Mouse (Mus musculus) limb, embryonic 14.5 days (tissue): ENCODE results near the gene 5330417H12Rik. TPM values are rescaled to one million over a fixed set of nuclear protein-coding genes. Genes with fewer than 3 reads are reported as not detected.

Experiments
- ATAC-seq: fragments of 200-750 bp; cut with Nextera tagmentation; 2 replicates; pipeline ENCODE4 v1.8.0; 2017; ENCODE audit warnings: low read depth, moderate number of reproducible peaks, moderate TSS enrichment; ENCODE audit not compliant: low FRiP score
- DNase-seq: peaks from one replicate; pipeline ENCODE4 v3.0.0-alpha.2; 2015; ENCODE audit warnings: low spot score
- H3K27ac ChIP-seq: fragments of 300-500 bp; sonication (generic); replicated peaks from 2 replicates; pipeline ENCODE4 v1.5.1; 2014; ENCODE audit warnings: low read depth, mild to moderate bottlenecking, low read length, moderate library complexity, mixed read lengths
- H3K27me3 ChIP-seq: fragments of 300-500 bp; sonication (generic); 2 replicates; pipeline ENCODE4 v1.6.1; 2014; ENCODE audit warnings: low read length, mixed read lengths; ENCODE audit not compliant: control insufficient read depth, insufficient read depth
- H3K36me3 ChIP-seq: fragments of 300-500 bp; sonication (generic); 2 replicates; pipeline ENCODE4 v1.6.1; 2014; ENCODE audit warnings: mild to moderate bottlenecking, low read length, moderate library complexity, mixed read lengths; ENCODE audit not compliant: control insufficient read depth, insufficient read depth
- H3K4me1 ChIP-seq: fragments of 300-500 bp; sonication (generic); 2 replicates; pipeline ENCODE4 v1.6.1; 2014; ENCODE audit warnings: antibody characterized with exemption, low read length, mixed read lengths; ENCODE audit not compliant: control insufficient read depth, insufficient read depth
- H3K4me2 ChIP-seq: fragments of 300-500 bp; sonication (generic); replicated peaks from 2 replicates; pipeline ENCODE4 v1.6.1; 2014; ENCODE audit warnings: low read depth, mild to moderate bottlenecking, low read length, moderate library complexity; ENCODE audit not compliant: severe bottlenecking
- H3K4me3 ChIP-seq: fragments of 300-500 bp; sonication (generic); replicated peaks from 2 replicates; pipeline ENCODE4 v1.5.1; 2014; ENCODE audit warnings: low read length
- H3K9ac ChIP-seq: fragments of 300-500 bp; sonication (generic); 2 replicates; pipeline ENCODE4 v1.6.1; 2014; ENCODE audit warnings: mild to moderate bottlenecking, low read depth, low read length, moderate library complexity; ENCODE audit not compliant: severe bottlenecking
- H3K9me3 ChIP-seq: fragments of 300-500 bp; sonication (generic); 2 replicates; pipeline ENCODE4 v1.6.1; 2016; ENCODE audit warnings: low read length; ENCODE audit not compliant: control insufficient read depth
- POLR2A ChIP-seq: fragments of 200-500 bp; IDR thresholded peaks from 2 replicates; pipeline ENCODE4 v1.8.0; 2012; ENCODE audit warnings: inconsistent platforms, mild to moderate bottlenecking, moderate library complexity, borderline replicate concordance; ENCODE audit not compliant: insufficient read depth, insufficient read length; ENCODE audit errors: extremely low read depth
- WGBS: fragments of 180-500 bp; shearing (Covaris S2); extraction: QIAGEN DNeasy Blood & Tissue Kit; methylation state at CpG from one replicate; pipeline ENCODE4 v1.1.7; 2014; 5-methylcytosine and 5-hydroxymethylcytosine counted together
- polyA plus RNA-seq, 2 experiments: library from polyadenylated mRNA; depleted of rRNA in 1 of 2; stranded (reverse) in 1 of 2; unstranded in 1 of 2; fragments of >200 nt; fragmentation: Nextera tagmentation in 1 of 2; extraction: Ambion mirVana in 1 of 2; gene quantifications; 2 replicates each; pipeline versions ENCODE4 v1.2.1 to v1.2.3; 2012 to 2014

Gene 5330417H12Rik
- polyA plus RNA-seq, 2 experiments = not detected

- Histone ChIP-seq H3K4me3 (no peak overlapping the region), H3K27me3 (no peaks in the 10 kb centered on the region), H3K9me3 (no peaks in the 10 kb centered on the region), H3K4me2 (no peak overlapping the region), H3K27ac (no peak overlapping the region), H3K4me1 (no peaks in the 10 kb centered on the region), H3K9ac (no peak overlapping the region), H3K36me3 (no peaks in the 10 kb centered on the region)
- 77% methylated on average over 6 of the region's 6 CpGs for WGBS
- ATAC-seq (no peak), DNase-seq (no peak)
- TF ChIP-seq POLR2A = no peak
Measured at GRCm38 (mm10) chr7:107625781-107626180, 820 bp upstream of the 5330417H12Rik start.

- ATAC-seq = no peak
- 65% methylated on average over 3 of the region's 3 CpGs for WGBS
- Histone ChIP-seq H3K9ac (no peak overlapping the region), H3K4me3 (no peak overlapping the region), H3K4me2 (no peak overlapping the region), H3K27me3 (no peaks in the 10 kb centered on the region), H3K9me3 (no peaks in the 10 kb centered on the region), H3K27ac (no peak overlapping the region), H3K4me1 (peaks cover 2% of the 10 kb centered on the region; the same call in 1 of the 2 replicates), H3K36me3 (no peaks in the 10 kb centered on the region)
- DNase-seq = no peak
- no peak for TF ChIP-seq POLR2A
Measured at GRCm38 (mm10) chr7:107624432-107624831, 529 bp downstream of the 5330417H12Rik start.

- WGBS = 74% methylated on average over 3 of the region's 3 CpGs
- no peak for TF ChIP-seq POLR2A
- H3K9me3 ChIP-seq = no peaks in the 10 kb centered on the region
- no peak overlapping the region for H3K4me2 ChIP-seq
- H3K36me3 ChIP-seq = no peaks in the 10 kb centered on the region
- ATAC-seq (no peak), DNase-seq (no peak)
- H3K4me3 ChIP-seq = no peak overlapping the region
- H3K9ac ChIP-seq = no peak overlapping the region
- no peaks in the 10 kb centered on the region for H3K27me3 ChIP-seq
- H3K27ac ChIP-seq = no peak overlapping the region
- H3K4me1 ChIP-seq = peaks cover 10% of the 10 kb centered on the region; the same call in 1 of the 2 replicates
Measured at GRCm38 (mm10) chr7:107620137-107620536, 4.8 kb downstream of the 5330417H12Rik start.

GRCm38 (mm10) chr7:107619225-107619624 is 5.7 kb downstream of the 5330417H12Rik start:
- H3K36me3 ChIP-seq = no peaks in the 10 kb centered on the region
- no peaks in the 10 kb centered on the region for H3K9me3 ChIP-seq
- H3K27ac ChIP-seq = 0 out of 2 replicates have a peak overlapping the region, but pooled peaks have one; percentile 43
- no peak overlapping the region for H3K4me3 ChIP-seq
- WGBS = 26% methylated on average over 4 of the region's 4 CpGs
- no peak overlapping the region for H3K9ac ChIP-seq
- no peaks in the 10 kb centered on the region for H3K27me3 ChIP-seq
- ATAC-seq (peak; percentile 79), DNase-seq (peak; percentile 43)
- peaks cover 10% of the 10 kb centered on the region; the same call in 1 of the 2 replicates for H3K4me1 ChIP-seq
- TF ChIP-seq POLR2A = no peak
- H3K4me2 ChIP-seq = no peak overlapping the region

GRCm38 (mm10) chr7:107618028-107618992 is 6.7 kb downstream of the 5330417H12Rik start:
- ATAC-seq (no peak), DNase-seq (no peak)
- H3K27me3 ChIP-seq = no peaks in the 10 kb centered on the region
- H3K4me2 ChIP-seq = no peak overlapping the region
- no peak for TF ChIP-seq POLR2A
- no peaks in the 10 kb centered on the region for H3K36me3 ChIP-seq
- WGBS = 35% methylated on average over 10 of the region's 11 CpGs
- no peak overlapping the region for H3K4me3 ChIP-seq
- 0 out of 2 replicates have a peak overlapping the region, but pooled peaks have one; percentile 43 for H3K27ac ChIP-seq
- no peaks in the 10 kb centered on the region for H3K9me3 ChIP-seq
- peaks cover 10% of the 10 kb centered on the region; the same call in 1 of the 2 replicates for H3K4me1 ChIP-seq
- H3K9ac ChIP-seq = no peak overlapping the region
